Mouse (Mus musculus) left cerebral cortex, adult 18-20 months (tissue): ENCODE measurements around the gene Spg20. TPM values are rescaled to one million over a fixed set of nuclear protein-coding genes. Genes with fewer than 3 reads are reported as not detected.

Source experiments
- DNase-seq, 2 experiments: peaks; one replicate each; pipeline ENCODE4 v3.0.0; 2021 to 2022; ENCODE audit warnings: low spot score in 2 of 2, mixed read lengths in 1 of 2
- total RNA-seq, 2 experiments: library from RNA; stranded (reverse); gene quantifications; 2 replicates each; pipeline ENCODE4 v1.2.3; 2021

Spg20 gene
- total RNA-seq, 2 experiments from 2014 or later = 33.7 to 36.3 TPM

- no peak for DNase-seq
These were observed 15.3 kb upstream of the Spg20 start for GRCm38 (mm10) chr3:55096655-55097005.

- DNase-seq = no peak
These were observed 14.7 kb upstream of the Spg20 start for GRCm38 (mm10) chr3:55097186-55097585.

GRCm38 (mm10) chr3:55098014-55098413 lies 13.9 kb upstream of the Spg20 start:
- DNase-seq = no peak

GRCm38 (mm10) chr3:55098990-55099389 lies 12.9 kb upstream of the Spg20 start:
- DNase-seq = no peak

GRCm38 (mm10) chr3:55101092-55101491 lies 10.8 kb upstream of the Spg20 start:
- DNase-seq = no peak

- no peak for DNase-seq
These were observed 6.4 kb upstream of the Spg20 start for GRCm38 (mm10) chr3:55105372-55106023.

- DNase-seq = no peak
These were observed 5.9 kb upstream of the Spg20 start for GRCm38 (mm10) chr3:55106051-55106450.

- no peak for DNase-seq
These were observed 2.8 kb upstream of the Spg20 start for GRCm38 (mm10) chr3:55109097-55109496.

- no peak for DNase-seq
These were observed 955 bp downstream of the Spg20 start for GRCm38 (mm10) chr3:55112710-55113415.

GRCm38 (mm10) chr3:55114313-55115065 lies 2.6 kb downstream of the Spg20 start:
- DNase-seq = no peak

- no peak for DNase-seq
These were observed 3.2 kb downstream of the Spg20 start for GRCm38 (mm10) chr3:55115071-55115470.

GRCm38 (mm10) chr3:55115989-55116388 lies 4.1 kb downstream of the Spg20 start:
- no peak for DNase-seq

GRCm38 (mm10) chr3:55119275-55119898 lies 7.5 kb downstream of the Spg20 start:
- no peak for DNase-seq

GRCm38 (mm10) chr3:55122336-55122870 lies 10.5 kb downstream of the Spg20 start:
- no peak for DNase-seq

GRCm38 (mm10) chr3:55123064-55123463 lies 11.2 kb downstream of the Spg20 start:
- no peak for DNase-seq

GRCm38 (mm10) chr3:55129181-55129692 lies 17.3 kb downstream of the Spg20 start:
- no peak for DNase-seq

GRCm38 (mm10) chr3:55131576-55132233 lies 19.8 kb downstream of the Spg20 start:
- DNase-seq = no peak

GRCm38 (mm10) chr3:55137039-55137438 lies 25.1 kb downstream of the Spg20 start, which contains the start of gene Ccdc169:
Gene Ccdc169 (plus strand): TSS chr3:55137339.
- no peak for DNase-seq

- DNase-seq = no peak
These were observed 27.9 kb downstream of the Spg20 start for GRCm38 (mm10) chr3:55139837-55140236.

GRCm38 (mm10) chr3:55141401-55141800 lies 29.5 kb downstream of the Spg20 start:
- no peak for DNase-seq

- DNase-seq = no peak
These were observed 33.0 kb downstream of the Spg20 start for GRCm38 (mm10) chr3:55144916-55145315.
